Mouse (Mus musculus) C2C12 (cell line): ENCODE measurements around the gene Anxa5.

ENCODE experiments used
- CTCF ChIP-seq: IDR thresholded peaks from one replicate; pipeline ENCODE4 v1.5.1; 2011; ENCODE audit not compliant: control insufficient read depth, insufficient read depth, insufficient read length
- FOSL1 ChIP-seq: IDR thresholded peaks from one replicate; pipeline ENCODE4 v1.8.0; 2011; ENCODE audit warnings: mild to moderate bottlenecking, low read length; ENCODE audit not compliant: poor library complexity, insufficient read depth, severe bottlenecking

GRCm38 (mm10) chr3:36467632-36468031 lies 8.1 kb downstream of the Anxa5 start:
- no peak for TF ChIP-seq CTCF
- TF ChIP-seq FOSL1 = peak; percentile 95
